24 mouse cellular contexts compared by ENCODE assay signal in genomic region chr10:41870101-41870500, GRCm38 (mm10).
"Had no signal": no experiment of that assay in that cellular context is flagged by ENCODE, and none has a peak within 500 bp of the region (broad histone marks: within the 10 kb centered on the region; RNA-seq: fewer than 3 reads in every experiment).

No protein-coding gene starts in this region.

- H3K27me3 ChIP-seq: limb, embryonic 12.5 days; limb, embryonic 15.5 days; liver, embryonic 12.5 days; liver, embryonic 15.5 days; lung, embryonic 15.5 days; midbrain, embryonic 12.5 days; neural tube, embryonic 13.5 days; stomach, embryonic 15.5 days had no signal

- H3K27ac ChIP-seq: kidney, postnatal 0 days; layer of hippocampus, adult 2 months; limb, embryonic 12.5 days; limb, embryonic 15.5 days; liver, embryonic 12.5 days; liver, embryonic 15.5 days; lung, embryonic 15.5 days; midbrain, embryonic 12.5 days; neural tube, embryonic 13.5 days; stomach, embryonic 15.5 days had no signal

- ATAC-seq: intestine, postnatal 0 days; liver, embryonic 12.5 days; midbrain, embryonic 16.5 days had no signal

- DNase-seq: kidney, adult 2 months; kidney, postnatal 25 days; layer of hippocampus, adult 9-11 months; left cerebral cortex, postnatal 4 days; lung, adult 18-20 months; lung, postnatal 10 days; lung, postnatal 36 days; retina, postnatal 1 day; right cerebral cortex, postnatal 25 days; spleen, adult 18-20 months; thymus, postnatal 36 days had no signal

- H3K36me3 ChIP-seq: limb, embryonic 12.5 days; limb, embryonic 15.5 days; liver, embryonic 12.5 days; liver, embryonic 15.5 days; lung, embryonic 15.5 days; midbrain, embryonic 12.5 days; neural tube, embryonic 13.5 days; stomach, embryonic 15.5 days had no signal

- H3K4me3 ChIP-seq: layer of hippocampus, adult 2 months; limb, embryonic 12.5 days; limb, embryonic 15.5 days; liver, embryonic 12.5 days; liver, embryonic 15.5 days; lung, embryonic 15.5 days; midbrain, embryonic 12.5 days; myocyte; neural tube, embryonic 13.5 days; stomach, embryonic 15.5 days had no signal

- H3K9me3 ChIP-seq: limb, embryonic 12.5 days; limb, embryonic 15.5 days; liver, embryonic 12.5 days; liver, embryonic 15.5 days; lung, embryonic 15.5 days; midbrain, embryonic 12.5 days; neural tube, embryonic 13.5 days; stomach, embryonic 15.5 days had no signal

- H3K9ac ChIP-seq: limb, embryonic 12.5 days; limb, embryonic 15.5 days; liver, embryonic 12.5 days; liver, embryonic 15.5 days; lung, embryonic 15.5 days; midbrain, embryonic 12.5 days; neural tube, embryonic 13.5 days; stomach, embryonic 15.5 days had no signal
